Mouse (Mus musculus): ENCODE data around the gene Mapkapk3. TPM values are rescaled to one million over a fixed set of nuclear protein-coding genes. Genes with fewer than 3 reads are reported as not detected.

The Mapkapk3 gene
- total and polyA plus RNA-seq, 3 experiments = 29.9 to 39.8 (median 30.1) TPM

DNA sequence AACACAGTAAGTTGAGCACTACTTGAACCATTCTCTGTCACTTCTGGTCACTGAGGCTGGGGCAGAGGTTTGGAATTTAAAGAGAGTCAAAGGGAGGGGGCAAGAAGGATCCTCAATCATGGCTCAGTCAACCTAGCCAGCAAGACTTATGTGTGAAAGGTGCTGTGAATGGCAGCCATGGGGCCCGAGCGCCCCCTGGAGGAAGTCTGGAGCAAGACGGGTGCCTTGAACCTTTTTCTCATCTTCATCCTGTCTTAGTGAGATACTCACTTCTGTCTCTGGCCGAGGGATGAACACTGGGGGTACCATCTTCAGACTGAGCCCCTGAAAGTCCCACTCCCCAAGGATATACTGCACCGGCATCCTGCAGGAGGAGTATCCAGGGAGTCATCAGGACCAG, 46.2 kb upstream of the Mapkapk3 start (continued):
- TF ChIP-seq PAX5 (IDR thresholded peaks at IDR 0.05; ENCODE audit: low read length) (no peak), EP300 (IDR thresholded peaks at IDR 0.05; ENCODE audit: low read length) (no peak), JUND (conservative IDR thresholded peaks at IDR 0.05; ENCODE audit: low read depth, low read length) (no peak), UBTF (IDR thresholded peaks at IDR 0.05; ENCODE audit: low read depth, low read length) (no peak), MYC (IDR thresholded peaks at IDR 0.05; ENCODE audit: low read depth, low read length) (no peak), E2F4 (IDR thresholded peaks at IDR 0.05; ENCODE audit: insufficient replicate concordance, low read depth, low read length) (no peak)

DNA sequence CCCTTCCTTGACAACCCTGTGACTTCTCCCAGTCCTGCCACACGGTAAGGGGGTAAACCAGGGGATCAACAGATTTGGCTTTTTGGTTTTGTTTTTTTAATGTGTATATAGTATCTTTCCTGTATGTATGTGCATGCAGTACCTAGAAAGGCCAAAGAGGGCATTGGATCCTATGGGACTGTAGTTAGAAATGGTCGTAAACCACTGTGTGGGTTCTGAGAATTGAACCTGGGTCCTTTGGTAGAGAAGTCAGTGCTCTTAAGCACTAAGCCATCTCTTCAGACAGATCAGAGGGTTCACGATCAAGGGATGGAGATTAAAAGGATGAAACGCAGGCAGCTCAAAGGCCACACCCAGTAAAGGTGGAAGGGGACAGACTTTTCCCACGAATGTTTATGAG, 45.4 kb upstream of the Mapkapk3 start:
- Histone ChIP-seq H3K9ac (ENCODE audit: insufficient read depth, low read depth) (no peak overlapping the region), H3K4me3 (replicated peaks in 1 of 3; ENCODE audit: low read depth in 2 of 3, low read length in 2 of 3, poor library complexity in 1 of 3) (no peak overlapping the region), H3K9me3 (replicated peaks; ENCODE audit: low read length) (no peaks in the 10 kb centered on the region), H3K4me1 (ENCODE audit: control insufficient read depth in 1 of 2, insufficient read depth in 2 of 2) (peaks cover 22 to 64% of the 10 kb centered on the region in 2 experiments), H3K27ac (ENCODE audit: insufficient read depth, low read depth) (no peak overlapping the region), H3K36me3 (replicated peaks in 1 of 2; ENCODE audit: control insufficient read depth in 1 of 2, insufficient read depth in 1 of 2, low read length in 1 of 2) (peaks cover 7 to 59% of the 10 kb centered on the region in 2 experiments), H3K79me2 (replicated peaks; ENCODE audit: control insufficient read depth, extremely low read depth, insufficient read depth, poor library complexity, severe bottlenecking) (no peaks in the 10 kb centered on the region), H3K27me3 (replicated peaks) (no peaks in the 10 kb centered on the region), H3K4me2 (ENCODE audit: insufficient read depth, low read depth, poor library complexity, severe bottlenecking) (no peak overlapping the region)
- in situ Hi-C loops (cut with MboI; ENCODE audit: low pct_ligation_motif_present, low pct_unique_long_range_greater_than_20kb, low sequenced_read_pairs) = loop anchor here (5.0 kb wide), 1 partner anchor 38 kb away; the partner anchor contains the start of gene Cish
- DNase-seq (ENCODE audit: extremely low read depth) = no peak
- TF ChIP-seq CHD2 (IDR thresholded peaks at IDR 0.05; ENCODE audit: low read length) (no peak), RCOR1 (conservative IDR thresholded peaks at IDR 0.05; ENCODE audit: low read depth, low read length) (no peak), TCF12 (IDR thresholded peaks at IDR 0.05; ENCODE audit: low read depth, low read length) (no peak), JUN (IDR thresholded peaks at IDR 0.05; ENCODE audit: insufficient read depth, low read depth, low read length) (no peak), HCFC1 (IDR thresholded peaks at IDR 0.05; ENCODE audit: low read depth, low read length) (no peak), E2F4 (IDR thresholded peaks at IDR 0.05; ENCODE audit: insufficient replicate concordance, low read depth, low read length) (no peak), ZC3H11A (IDR thresholded peaks at IDR 0.05; ENCODE audit: low read depth, low read length) (no peak), TBP (conservative IDR thresholded peaks at IDR 0.05; ENCODE audit: low read depth, low read length) (no peak), EP300 (IDR thresholded peaks at IDR 0.05; ENCODE audit: low read length) (no peak), CTCF (conservative IDR thresholded peaks at IDR 0.05 in 1 of 2, IDR thresholded peaks at IDR 0.05 in 1 of 2; ENCODE audit: low read depth in 2 of 2, low read length in 2 of 2) (no peak), IRF4 (IDR thresholded peaks at IDR 0.05; ENCODE audit: low read depth, low read length) (no peak), MEF2A (IDR thresholded peaks at IDR 0.05; ENCODE audit: borderline replicate concordance, low read depth, low read length) (no peak), USF1 (IDR thresholded peaks at IDR 0.05; ENCODE audit: low read depth, low read length) (no peak), RAD21 (IDR thresholded peaks at IDR 0.05; ENCODE audit: low read depth, low read length) (no peak), UBTF (IDR thresholded peaks at IDR 0.05; ENCODE audit: low read depth, low read length) (no peak), NELFE (IDR thresholded peaks at IDR 0.05; ENCODE audit: low read depth, low read length) (no peak), MYC (IDR thresholded peaks at IDR 0.05; ENCODE audit: low read depth, low read length) (no peak), MAFK (IDR thresholded peaks at IDR 0.05; ENCODE audit: insufficient replicate concordance, low read length) (no peak), ETS1 (conservative IDR thresholded peaks at IDR 0.05; ENCODE audit: low read depth, low read length) (no peak)
- dilution Hi-C loops (cut with MboI; ENCODE audit: extremely low pct_ligation_motif_present, extremely low pct_unique_long_range_greater_than_20kb, low sequenced_read_pairs) = no loop called here
